Mouse (Mus musculus): Measurements from ENCODE around the gene Ebf1.

- TF ChIP-seq POLR2A (IDR thresholded peaks at IDR 0.05; ENCODE audit: insufficient read length, low read depth) (no peak), POLR2AphosphoS2 (IDR thresholded peaks at IDR 0.05; ENCODE audit: insufficient read length, low read depth) (no peak), SRF (IDR thresholded peaks at IDR 0.05; ENCODE audit: control insufficient read depth, insufficient read length, low read depth) (no peak), TCF3 (IDR thresholded peaks at IDR 0.05; ENCODE audit: insufficient read length, low read depth) (no peak), MAX (IDR thresholded peaks at IDR 0.05; ENCODE audit: low read depth) (no peak), E2F4 (IDR thresholded peaks at IDR 0.05; ENCODE audit: insufficient read depth) (no peak), CEBPB (IDR thresholded peaks at IDR 0.05; ENCODE audit: insufficient read depth, poor library complexity, severe bottlenecking) (no peak)
These were observed 78.3 kb downstream of the Ebf1 start for GRCm38 (mm10) chr11:44695416-44695815.

All from myocyte (in vitro differentiated cells).